Mouse (Mus musculus): ENCODE measurements around the gene Nrbf2. TPM values are rescaled to one million over a fixed set of nuclear protein-coding genes. Genes with fewer than 3 reads are reported as not detected.

Gene Nrbf2
- polyA plus RNA-seq, 1 experiment from 2014 or later = 40.5 TPM

DNA sequence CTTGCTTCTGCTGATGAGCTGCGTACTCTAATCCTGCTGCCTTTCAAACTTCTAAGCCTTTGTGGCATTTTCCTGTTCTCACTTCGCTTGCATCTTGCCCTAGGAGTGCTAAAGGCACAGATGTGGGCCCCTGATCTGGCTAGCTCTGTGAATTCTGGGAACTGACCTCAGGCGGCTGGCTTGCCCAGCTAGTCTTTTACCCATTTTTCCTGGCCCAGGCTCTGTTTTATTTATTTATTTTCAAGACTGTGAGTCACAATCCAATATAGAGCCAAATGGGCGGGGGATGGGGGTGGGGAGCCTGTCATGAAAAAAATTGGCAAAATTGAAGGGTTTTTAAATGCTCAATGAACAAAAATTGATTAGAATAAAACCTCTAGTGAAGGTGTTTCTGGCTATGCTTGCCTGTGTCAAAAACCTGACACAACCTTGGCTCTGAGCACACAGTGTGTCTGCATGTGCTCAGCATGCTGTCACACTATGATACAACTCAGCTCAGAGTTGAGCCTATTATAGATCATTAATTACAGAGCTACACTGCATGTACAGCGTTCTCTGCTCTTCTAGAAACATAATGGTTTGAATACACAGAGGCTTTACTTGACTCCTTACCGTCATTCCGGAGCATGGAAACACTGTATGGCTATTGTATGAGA, 24.5 kb upstream of the Nrbf2 start:
- no peak overlapping the region for H3K4me3 ChIP-seq
- H3K36me3 ChIP-seq = no peaks in the 10 kb centered on the region
- 81% methylated on average over 7 of the region's 7 CpGs for WGBS
- no peak overlapping the region for H3K27ac ChIP-seq (replicated peaks)
- no peaks in the 10 kb centered on the region for H3K9me3 ChIP-seq (replicated peaks)
- H3K4me1 ChIP-seq = no peaks in the 10 kb centered on the region
- no peaks in the 10 kb centered on the region for H3K27me3 ChIP-seq (ENCODE audit: low read depth, poor library complexity, severe bottlenecking)
- DNase-seq (ENCODE audit: low spot score) = no peak

DNA sequence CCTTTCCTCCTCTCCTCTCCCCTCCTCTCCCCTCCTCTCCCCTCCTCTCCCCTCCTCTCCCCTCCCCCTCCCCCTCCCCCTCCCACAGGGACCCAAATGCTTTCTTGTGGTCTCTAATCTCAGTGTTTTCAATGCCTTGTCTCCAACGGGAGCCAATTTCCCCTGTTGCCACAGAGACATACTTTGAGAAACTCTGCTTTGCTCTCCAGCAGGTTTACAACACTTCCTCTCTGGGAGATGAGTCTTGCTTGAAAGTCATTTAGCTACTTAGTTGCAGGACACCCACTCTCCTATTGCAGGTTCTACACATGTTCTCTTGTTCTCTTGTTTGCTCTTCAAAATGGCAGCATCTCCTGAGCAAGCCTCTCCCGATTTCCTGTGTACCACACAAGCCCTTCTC, 17.2 kb upstream of the Nrbf2 start:
- no peak overlapping the region for H3K4me3 ChIP-seq
- no peaks in the 10 kb centered on the region for H3K36me3 ChIP-seq
- H3K27me3 ChIP-seq (ENCODE audit: low read depth, poor library complexity, severe bottlenecking) = no peaks in the 10 kb centered on the region
- H3K4me1 ChIP-seq = no peaks in the 10 kb centered on the region
- H3K27ac ChIP-seq (replicated peaks) = no peak overlapping the region
- no peak for DNase-seq (ENCODE audit: low spot score)
- H3K9me3 ChIP-seq (replicated peaks) = no peaks in the 10 kb centered on the region
- WGBS = 63% methylated on average over 2 of the region's 2 CpGs

DNA sequence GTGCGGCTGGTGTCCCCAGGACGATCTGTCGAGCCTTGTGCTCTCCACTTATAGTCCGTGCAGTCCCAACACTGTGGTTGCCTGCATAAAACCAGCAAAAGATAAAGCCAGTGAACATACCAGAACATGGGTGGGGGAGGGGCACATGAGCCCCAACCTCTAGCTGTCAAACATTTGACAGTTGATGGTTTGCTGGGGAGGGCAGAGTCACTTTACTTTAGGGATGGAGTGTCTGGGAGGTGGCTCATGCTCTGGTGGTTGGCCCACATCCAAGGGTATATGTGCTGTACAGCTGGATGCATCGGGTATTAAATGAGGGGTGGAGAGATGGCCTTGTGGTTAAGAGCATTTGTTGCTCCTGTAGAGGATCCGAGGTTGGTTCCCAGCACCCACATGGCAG, 15.9 kb upstream of the Nrbf2 start:
- Histone ChIP-seq H3K27me3 (ENCODE audit: low read depth, poor library complexity, severe bottlenecking) (no peaks in the 10 kb centered on the region), H3K4me1 (no peaks in the 10 kb centered on the region), H3K36me3 (no peaks in the 10 kb centered on the region), H3K27ac (replicated peaks) (no peak overlapping the region), H3K4me3 (no peak overlapping the region), H3K9me3 (replicated peaks) (no peaks in the 10 kb centered on the region)
- no peak for DNase-seq (ENCODE audit: low spot score)
- 96% methylated on average over 6 of the region's 6 CpGs for WGBS

DNA sequence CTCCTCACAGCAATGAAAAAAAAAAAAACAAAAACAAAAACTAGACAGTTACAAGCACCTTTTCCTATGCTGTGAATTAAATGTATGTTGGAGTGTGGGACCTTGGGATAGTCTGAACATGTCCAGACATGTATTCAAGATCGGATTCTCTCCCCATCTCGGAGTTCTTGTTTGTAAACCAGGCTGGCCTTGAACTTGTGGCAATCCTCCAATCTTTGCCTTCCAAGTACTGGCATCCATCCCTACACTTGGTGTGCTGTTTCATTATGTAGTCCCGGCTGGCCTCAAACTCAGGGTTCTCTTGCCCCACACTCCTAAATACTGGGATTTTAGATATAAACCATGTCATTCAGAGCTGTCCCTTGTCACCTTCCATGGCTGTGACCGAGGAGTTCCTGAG, 14.2 kb upstream of the Nrbf2 start:
- no peak overlapping the region for H3K4me3 ChIP-seq
- no peaks in the 10 kb centered on the region for H3K4me1 ChIP-seq
- H3K9me3 ChIP-seq (replicated peaks) = no peaks in the 10 kb centered on the region
- 89% methylated on average over 4 of the region's 4 CpGs for WGBS
- no peak overlapping the region for H3K27ac ChIP-seq (replicated peaks)
- H3K27me3 ChIP-seq (ENCODE audit: low read depth, poor library complexity, severe bottlenecking) = no peaks in the 10 kb centered on the region
- no peak for DNase-seq (ENCODE audit: low spot score)
- H3K36me3 ChIP-seq = no peaks in the 10 kb centered on the region

DNA sequence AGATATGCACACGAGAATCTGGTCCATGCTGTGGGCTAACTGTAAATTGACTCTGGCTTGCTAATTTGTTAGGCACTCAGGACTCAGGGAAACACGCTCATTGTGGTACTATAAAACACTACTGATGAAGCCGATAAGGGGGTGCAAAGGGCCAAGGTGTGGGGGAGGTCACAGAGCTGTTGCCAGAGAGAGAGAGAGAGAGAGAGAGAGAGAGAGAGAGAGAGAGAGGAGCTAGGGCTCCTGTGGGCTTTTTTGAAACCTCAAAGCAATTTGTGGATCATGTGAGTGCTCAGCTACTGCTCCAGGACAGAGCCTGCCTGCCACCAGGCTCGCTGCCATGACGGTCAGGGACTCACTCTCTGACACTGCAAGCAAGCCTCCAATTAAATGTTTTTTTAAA, 13.8 kb upstream of the Nrbf2 start:
- H3K9me3 ChIP-seq (replicated peaks) = no peaks in the 10 kb centered on the region
- WGBS = 86% methylated on average over 5 of the region's 5 CpGs
- H3K4me1 ChIP-seq = no peaks in the 10 kb centered on the region
- no peaks in the 10 kb centered on the region for H3K36me3 ChIP-seq
- H3K27ac ChIP-seq (replicated peaks) = no peak overlapping the region
- H3K4me3 ChIP-seq = no peak overlapping the region
- no peaks in the 10 kb centered on the region for H3K27me3 ChIP-seq (ENCODE audit: low read depth, poor library complexity, severe bottlenecking)
- DNase-seq (ENCODE audit: low spot score) = no peak

DNA sequence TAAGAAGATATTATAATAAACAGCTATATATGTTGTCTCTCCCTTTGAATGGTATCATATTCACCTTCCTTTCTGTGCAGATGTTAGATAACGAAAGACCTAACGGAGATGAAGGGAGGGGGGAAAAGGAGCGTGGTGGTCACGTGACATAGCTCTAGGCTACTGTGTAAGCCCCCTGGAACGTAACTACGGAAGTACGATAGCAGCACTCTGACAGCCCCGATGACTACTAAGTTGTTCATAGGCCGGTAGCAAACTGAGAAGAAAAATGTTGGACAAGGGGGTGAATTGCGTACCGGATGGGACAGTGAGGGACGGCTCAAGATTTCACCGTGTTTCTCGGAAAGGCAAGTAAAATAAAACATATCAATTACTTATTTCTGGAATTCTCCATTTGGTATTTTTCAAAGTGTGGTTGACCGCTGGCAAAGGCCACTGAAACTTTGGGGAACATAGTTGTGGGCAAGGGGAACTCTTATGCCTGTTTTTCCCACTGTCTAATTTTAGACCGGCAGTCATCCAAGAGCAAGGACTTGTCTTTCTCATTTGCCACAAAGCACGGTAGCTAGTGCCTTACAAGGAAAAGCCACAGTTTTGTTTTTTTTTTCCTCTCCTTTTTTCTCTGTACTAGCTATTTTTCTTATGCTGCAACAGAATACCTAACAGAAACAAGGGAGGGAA, 12.2 kb upstream of the Nrbf2 start:
- Histone ChIP-seq H3K4me1 (no peaks in the 10 kb centered on the region), H3K27me3 (ENCODE audit: low read depth, poor library complexity, severe bottlenecking) (no peaks in the 10 kb centered on the region), H3K9me3 (replicated peaks) (no peaks in the 10 kb centered on the region), H3K4me3 (no peak overlapping the region), H3K36me3 (no peaks in the 10 kb centered on the region), H3K27ac (replicated peaks) (no peak overlapping the region)
- DNase-seq (ENCODE audit: low spot score) = no peak
- 92% methylated on average over 17 of the region's 17 CpGs for WGBS

DNA sequence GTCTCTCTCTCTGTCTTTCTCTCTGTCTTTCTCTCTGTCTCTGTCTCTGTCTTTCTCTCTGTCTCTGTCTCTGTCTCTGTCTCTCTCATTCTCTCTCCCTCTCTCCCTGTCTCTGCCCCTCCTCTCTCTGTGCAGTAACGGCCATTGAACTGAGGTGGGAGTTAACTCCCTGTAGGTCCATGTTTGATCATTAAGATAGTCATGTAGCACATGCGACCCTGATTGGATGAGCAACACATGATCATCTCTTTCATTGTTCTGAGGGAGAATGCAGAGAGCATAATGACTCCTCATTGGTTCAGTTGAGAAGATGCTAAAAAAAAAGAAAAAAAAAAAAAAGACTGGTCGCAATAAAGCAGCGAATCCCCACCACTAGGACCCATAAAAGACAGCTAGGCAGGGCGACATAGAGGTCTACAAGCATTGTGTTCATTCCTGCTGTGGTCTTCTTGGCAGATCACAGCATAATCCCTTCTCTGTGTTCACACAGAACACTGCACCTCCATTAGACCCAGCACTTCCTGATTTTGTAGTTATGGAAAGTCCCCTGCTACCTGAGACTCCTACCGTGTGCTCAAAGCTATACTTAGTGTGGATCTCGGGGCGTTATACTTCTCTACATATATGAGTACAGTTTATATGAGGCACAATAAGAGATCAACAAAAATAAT, 11.5 kb upstream of the Nrbf2 start:
- no peaks in the 10 kb centered on the region for H3K36me3 ChIP-seq
- DNase-seq (ENCODE audit: low spot score) = no peak
- no peaks in the 10 kb centered on the region for H3K9me3 ChIP-seq (replicated peaks)
- H3K27ac ChIP-seq (replicated peaks) = no peak overlapping the region
- no peaks in the 10 kb centered on the region for H3K27me3 ChIP-seq (ENCODE audit: low read depth, poor library complexity, severe bottlenecking)
- H3K4me3 ChIP-seq = no peak overlapping the region
- whole genome bisulfite sequencing = 92% methylated on average over 8 of the region's 8 CpGs
- no peaks in the 10 kb centered on the region for H3K4me1 ChIP-seq

DNA sequence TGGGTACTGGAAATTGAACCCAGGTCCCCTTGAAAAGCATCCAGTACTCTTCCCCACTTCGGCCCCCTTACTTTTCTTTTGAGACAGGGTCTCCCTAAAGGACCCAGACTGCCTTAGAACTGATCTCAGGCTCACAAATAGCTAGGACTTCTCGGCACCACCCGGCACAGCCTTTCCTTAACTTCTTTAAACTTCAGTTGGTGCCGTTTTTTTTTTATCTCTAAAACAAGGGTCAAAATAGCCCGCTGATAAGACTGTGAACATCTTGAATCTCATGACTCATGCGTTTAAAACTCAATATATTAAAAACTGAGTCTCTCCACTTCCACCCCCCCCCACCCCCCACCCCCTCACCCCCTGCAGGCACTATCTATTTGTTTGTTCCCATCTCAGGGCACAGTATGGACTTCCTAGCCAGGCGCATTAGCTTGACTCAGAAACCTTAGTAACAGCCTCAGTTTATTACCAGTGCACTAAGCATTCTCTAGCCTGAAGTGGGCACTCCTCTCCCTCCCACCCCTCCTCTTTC, 10.9 kb upstream of the Nrbf2 start:
- H3K4me1 ChIP-seq = no peaks in the 10 kb centered on the region
- H3K27ac ChIP-seq (replicated peaks) = no peak overlapping the region
- no peaks in the 10 kb centered on the region for H3K9me3 ChIP-seq (replicated peaks)
- no peaks in the 10 kb centered on the region for H3K27me3 ChIP-seq (ENCODE audit: low read depth, poor library complexity, severe bottlenecking)
- DNase-seq (ENCODE audit: low spot score) = no peak
- WGBS = 83% methylated on average over 7 of the region's 7 CpGs
- H3K4me3 ChIP-seq = no peak overlapping the region
- H3K36me3 ChIP-seq = no peaks in the 10 kb centered on the region

DNA sequence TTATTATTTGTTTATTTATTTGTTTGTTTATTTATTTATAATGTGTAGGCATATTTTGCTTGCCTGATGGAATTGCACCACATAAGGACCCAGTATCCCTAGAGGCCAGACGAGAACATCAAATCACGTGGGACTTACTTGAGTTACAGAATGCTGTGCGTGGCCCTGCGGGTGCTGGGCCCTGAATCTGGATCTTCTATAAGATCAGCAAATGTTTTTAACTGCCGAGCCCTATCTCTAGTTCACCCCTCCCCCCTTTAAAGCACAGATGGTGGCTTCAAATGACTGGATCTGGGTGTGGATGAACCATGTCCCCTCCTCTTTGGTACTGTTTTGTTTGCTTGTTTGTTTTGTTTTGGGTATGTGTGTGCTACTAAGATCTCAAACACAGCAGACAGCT, 10.2 kb upstream of the Nrbf2 start:
- Histone ChIP-seq H3K36me3 (no peaks in the 10 kb centered on the region), H3K27me3 (ENCODE audit: low read depth, poor library complexity, severe bottlenecking) (no peaks in the 10 kb centered on the region), H3K4me3 (no peak overlapping the region), H3K4me1 (no peaks in the 10 kb centered on the region), H3K27ac (replicated peaks) (no peak overlapping the region), H3K9me3 (replicated peaks) (no peaks in the 10 kb centered on the region)
- 76% methylated on average over 5 of the region's 5 CpGs for whole genome bisulfite sequencing
- no peak for DNase-seq (ENCODE audit: low spot score)

DNA sequence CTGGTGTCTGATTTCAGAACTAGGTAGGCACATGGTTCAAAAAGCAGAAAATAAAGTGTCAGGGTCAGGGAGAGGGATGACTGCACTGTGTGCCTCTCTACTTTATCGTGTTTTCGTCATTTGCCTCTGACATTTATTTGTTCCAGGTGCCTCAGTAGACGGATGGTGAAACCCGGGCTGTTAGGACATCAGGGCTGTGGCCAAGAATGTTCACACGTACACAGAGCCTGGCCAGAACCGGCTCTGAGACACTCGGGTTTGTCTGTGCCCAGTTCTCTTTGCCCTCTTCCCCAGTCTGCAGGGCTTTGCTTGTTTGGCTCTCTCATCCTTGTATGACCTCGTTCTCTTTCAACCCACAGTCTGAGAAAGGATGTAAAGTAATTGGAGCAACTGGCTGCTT, 6.0 kb upstream of the Nrbf2 start:
- no peaks in the 10 kb centered on the region for H3K27me3 ChIP-seq (ENCODE audit: low read depth, poor library complexity, severe bottlenecking)
- H3K4me3 ChIP-seq = no peak overlapping the region
- H3K36me3 ChIP-seq = no peaks in the 10 kb centered on the region
- H3K9me3 ChIP-seq (replicated peaks) = no peaks in the 10 kb centered on the region
- no peak for DNase-seq (ENCODE audit: low spot score)
- H3K4me1 ChIP-seq = no peaks in the 10 kb centered on the region
- 81% methylated on average over 8 of the region's 8 CpGs for WGBS
- no peak overlapping the region for H3K27ac ChIP-seq (replicated peaks)

DNA sequence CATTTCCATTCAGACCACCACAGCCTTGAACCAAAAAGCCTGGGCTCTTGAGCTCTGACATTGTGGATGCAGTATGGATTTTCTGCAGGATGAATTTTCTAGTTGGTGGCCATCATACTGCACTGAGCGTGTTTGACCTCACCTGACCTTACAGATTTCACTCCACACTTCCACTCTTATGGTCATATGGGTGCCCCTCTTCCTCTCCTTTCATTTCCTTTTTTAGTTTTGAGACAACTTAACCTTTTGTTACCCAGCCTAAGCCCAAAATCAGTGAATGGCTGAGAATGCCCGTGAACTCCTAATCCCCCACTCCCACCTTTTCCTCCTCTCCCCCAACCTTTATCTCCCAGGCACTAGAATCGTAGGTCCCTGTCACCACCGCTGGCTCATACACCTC, 5.5 kb upstream of the Nrbf2 start:
- no peak for DNase-seq (ENCODE audit: low spot score)
- Histone ChIP-seq H3K36me3 (no peaks in the 10 kb centered on the region), H3K4me3 (no peak overlapping the region), H3K27me3 (ENCODE audit: low read depth, poor library complexity, severe bottlenecking) (no peaks in the 10 kb centered on the region), H3K27ac (replicated peaks) (no peak overlapping the region), H3K9me3 (replicated peaks) (no peaks in the 10 kb centered on the region), H3K4me1 (peaks cover under 1% of the 10 kb centered on the region; the same call in 1 of the 2 replicates)
- 73% methylated on average over 4 of the region's 4 CpGs for WGBS

DNA sequence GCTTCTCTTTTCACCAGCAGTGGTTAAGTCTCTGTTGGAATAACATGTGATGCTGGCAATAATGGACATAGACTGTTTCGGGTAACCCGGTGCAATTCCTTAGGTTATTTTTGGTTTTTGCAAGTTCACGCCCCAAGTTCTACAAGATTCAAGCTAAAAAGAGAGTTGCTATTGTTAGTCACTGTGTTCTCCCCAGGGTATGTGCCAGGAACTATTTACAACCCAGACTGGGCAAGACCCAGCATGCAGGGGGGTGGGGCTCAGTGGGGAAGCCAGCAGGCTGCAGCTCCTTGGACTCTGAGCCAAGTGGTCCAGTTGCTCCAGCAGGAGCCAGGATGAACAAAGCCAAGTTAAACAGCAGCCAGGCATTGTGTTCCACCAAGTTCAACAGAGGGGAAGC, 2.8 kb upstream of the Nrbf2 start:
- H3K9me3 ChIP-seq (replicated peaks) = no peaks in the 10 kb centered on the region
- H3K4me3 ChIP-seq = no peak overlapping the region
- H3K27me3 ChIP-seq (ENCODE audit: low read depth, poor library complexity, severe bottlenecking) = no peaks in the 10 kb centered on the region
- peaks cover 18% of the 10 kb centered on the region for H3K4me1 ChIP-seq
- 89% methylated on average over 3 of the region's 3 CpGs for WGBS
- H3K36me3 ChIP-seq = no peaks in the 10 kb centered on the region
- H3K27ac ChIP-seq (replicated peaks) = no peak overlapping the region
- DNase-seq (ENCODE audit: low spot score) = no peak

DNA sequence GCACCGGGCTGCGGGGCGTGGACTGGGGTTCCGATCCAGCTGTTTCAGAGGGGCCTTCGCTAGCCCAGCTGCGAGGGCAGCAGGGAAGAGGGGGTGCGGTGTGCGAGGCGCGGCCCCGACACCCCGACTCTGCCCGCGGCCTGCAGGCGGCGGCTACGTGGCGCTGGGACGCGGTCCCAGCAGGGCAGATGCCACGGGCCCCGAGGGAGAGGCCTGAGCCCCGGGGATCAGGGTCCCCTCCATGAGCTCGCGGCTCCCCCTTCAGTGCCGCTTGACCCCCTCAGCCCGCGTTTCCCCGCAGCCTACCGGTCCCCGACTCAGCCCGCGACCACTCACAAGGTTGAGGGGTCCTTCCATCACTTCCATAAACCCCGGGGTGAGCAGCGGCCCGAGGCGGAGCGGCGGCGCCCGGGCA, 337 bp downstream of the Nrbf2 start:
- H3K27ac ChIP-seq (replicated peaks) = peak overlapping the region; percentile 86
- peak overlapping the region; percentile 95 for H3K4me3 ChIP-seq
- no peaks in the 10 kb centered on the region for H3K36me3 ChIP-seq
- under 1% methylated on average over 38 of the region's 41 CpGs for WGBS
- peaks cover 28% of the 10 kb centered on the region for H3K4me1 ChIP-seq
- no peaks in the 10 kb centered on the region for H3K9me3 ChIP-seq (replicated peaks)
- no peaks in the 10 kb centered on the region for H3K27me3 ChIP-seq (ENCODE audit: low read depth, poor library complexity, severe bottlenecking)
- DNase-seq (ENCODE audit: low spot score) = no peak
